Mouse (Mus musculus) layer of hippocampus, adult 11-12 months (tissue): Measurements from ENCODE around the gene Cfap57.

ENCODE experiments used
- DNase-seq: peaks from one replicate; pipeline ENCODE4 v3.0.0; 2022; ENCODE audit warnings: low spot score

The Cfap57 gene

DNA sequence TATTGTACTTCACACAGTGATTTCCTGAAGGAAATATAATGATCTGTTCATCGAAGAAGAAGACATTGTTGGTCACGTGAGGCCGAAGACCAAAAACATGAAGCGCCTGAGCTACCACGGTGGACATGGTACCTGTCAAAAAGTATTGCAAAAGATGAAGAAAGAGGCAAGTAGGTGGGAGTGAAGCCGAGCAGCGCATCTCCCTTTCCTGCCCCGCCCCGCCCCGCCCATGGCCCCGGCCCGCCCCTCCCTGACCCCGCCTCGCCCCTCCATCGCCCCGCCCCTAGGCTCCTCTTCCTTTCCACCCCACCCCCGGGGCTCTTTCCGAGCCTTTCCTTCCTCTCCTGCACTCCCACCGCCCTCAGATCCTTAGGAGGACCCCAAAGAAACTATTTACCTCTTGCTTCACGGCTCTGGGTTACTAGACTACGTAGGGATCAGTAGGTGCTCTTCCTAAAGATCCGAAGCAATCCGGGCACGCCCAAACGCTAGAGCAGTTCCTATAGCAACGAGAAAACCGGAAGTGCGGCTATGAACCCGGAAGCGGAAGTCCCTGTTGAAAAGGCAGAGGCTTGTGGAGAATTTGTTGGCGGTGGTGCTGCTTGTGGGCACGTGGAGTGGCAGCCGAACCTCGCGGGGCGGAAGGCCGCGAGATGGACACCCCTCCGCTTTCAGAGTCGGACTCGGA is at the start of gene Cfap57, which contains the start of gene Ebna1bp2:
Gene Cfap57, minus strand, starts transcription at position 499 of the 688 bp plus-strand sequence.
Gene Ebna1bp2, plus strand, starts transcription at position 521 of the 688 bp plus-strand sequence.
- DNase-seq, result peak; percentile 94

DNA sequence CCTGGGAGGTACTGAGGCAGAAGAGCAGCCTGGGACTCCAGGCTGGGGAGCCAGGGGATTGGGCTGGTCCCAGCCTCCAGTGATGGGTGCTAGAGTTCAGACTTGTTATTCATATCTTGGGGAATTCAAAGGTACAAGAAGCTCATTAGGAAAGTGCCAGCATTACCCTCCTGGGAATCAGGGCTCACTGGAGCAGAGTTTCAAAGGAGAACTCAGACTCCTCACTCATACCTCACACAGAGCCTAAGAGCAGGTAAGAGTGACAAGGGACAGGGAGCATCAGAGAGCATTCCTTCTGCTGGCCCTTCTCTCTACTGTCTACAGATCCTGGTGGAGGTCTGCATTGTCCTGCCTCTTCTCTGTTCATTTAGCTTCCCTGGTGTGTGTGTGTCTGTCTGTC is 38.1 kb upstream of the Cfap57 start, which contains the start of gene Olfr62:
Gene Olfr62, plus strand, starts transcription at position 301 of the 400 bp plus-strand sequence.
- no peak for DNase-seq

DNA sequence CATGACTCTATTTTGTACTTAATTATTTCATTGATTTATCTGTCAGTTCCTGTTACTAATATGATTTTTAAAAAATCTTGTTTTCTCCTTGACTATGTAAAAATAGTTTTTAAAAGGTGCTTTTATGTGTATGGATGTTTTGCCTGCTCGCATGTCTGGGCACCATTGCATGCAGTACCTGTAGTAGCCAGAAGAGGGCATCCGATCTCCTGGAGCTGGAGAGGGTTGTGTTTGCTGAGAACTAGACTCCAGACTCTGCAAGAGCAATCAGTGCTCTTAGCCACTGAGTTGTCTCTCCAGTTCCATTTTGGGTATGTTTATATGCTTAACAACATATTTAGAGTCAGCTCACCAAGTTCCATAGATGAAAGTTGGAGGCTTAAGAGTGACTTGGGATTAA is 24.7 kb upstream of the Cfap57 start:
- DNase-seq, result peak; percentile 70

DNA sequence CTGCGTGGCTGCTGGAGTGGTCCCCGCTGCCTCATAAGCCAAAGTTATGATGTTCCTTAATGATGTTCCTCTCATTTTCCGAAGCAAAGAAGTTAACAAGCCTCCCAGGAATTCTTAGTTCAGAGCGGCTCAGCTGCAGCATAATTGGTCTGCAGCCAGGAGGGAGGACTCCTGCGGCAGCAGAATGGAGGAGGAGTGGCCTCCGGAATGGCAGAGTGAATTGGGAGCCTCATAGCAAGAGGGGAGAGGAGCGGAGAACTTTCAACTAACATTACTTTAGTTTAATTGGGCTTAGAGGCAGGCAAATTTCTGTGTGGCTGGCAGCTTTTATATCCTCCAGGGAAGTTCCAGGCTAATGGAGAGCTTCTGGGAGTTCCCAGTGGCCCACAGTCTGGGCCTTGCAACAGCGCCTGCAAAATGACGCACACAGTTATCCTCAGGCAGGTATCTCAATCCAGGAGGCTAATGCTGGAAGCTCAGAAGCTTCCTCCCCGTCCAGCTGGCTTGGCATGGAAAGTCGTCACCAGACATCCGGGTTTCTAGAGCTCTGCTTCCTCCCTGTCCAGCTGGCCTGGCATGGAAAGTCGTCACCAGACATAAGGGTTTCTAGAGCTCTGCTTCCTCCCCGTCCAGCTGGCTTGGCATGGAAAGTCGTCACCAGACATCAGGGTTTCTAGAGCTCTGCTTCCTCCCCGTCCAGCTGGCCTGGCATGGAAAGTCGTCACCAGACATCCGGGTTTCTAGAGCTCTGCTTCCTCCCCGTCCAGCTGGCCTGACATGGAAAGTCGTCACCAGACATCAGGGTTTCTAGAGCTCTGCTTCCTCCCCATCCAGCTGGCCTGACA is 22.0 kb upstream of the Cfap57 start:
- no peak for DNase-seq

DNA sequence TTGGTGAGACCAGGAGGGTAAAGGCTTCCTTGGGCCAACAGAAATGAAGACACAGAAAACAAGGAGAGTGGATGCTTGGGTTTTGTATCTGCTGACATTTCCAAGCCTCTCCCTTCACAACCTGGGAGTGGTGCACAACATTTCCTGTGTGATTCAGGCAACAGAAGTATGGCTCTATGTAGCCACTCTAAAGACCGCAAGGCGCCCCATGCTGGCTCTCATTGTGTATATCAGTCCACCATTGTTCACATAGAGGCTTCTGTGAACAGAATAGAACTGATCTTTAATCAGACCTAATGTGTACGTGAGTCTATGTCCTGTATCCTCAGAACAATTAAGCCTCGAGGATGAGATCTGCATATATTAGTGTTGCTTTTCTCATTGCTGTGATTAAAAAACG is 9.7 kb upstream of the Cfap57 start:
- no peak for DNase-seq

DNA sequence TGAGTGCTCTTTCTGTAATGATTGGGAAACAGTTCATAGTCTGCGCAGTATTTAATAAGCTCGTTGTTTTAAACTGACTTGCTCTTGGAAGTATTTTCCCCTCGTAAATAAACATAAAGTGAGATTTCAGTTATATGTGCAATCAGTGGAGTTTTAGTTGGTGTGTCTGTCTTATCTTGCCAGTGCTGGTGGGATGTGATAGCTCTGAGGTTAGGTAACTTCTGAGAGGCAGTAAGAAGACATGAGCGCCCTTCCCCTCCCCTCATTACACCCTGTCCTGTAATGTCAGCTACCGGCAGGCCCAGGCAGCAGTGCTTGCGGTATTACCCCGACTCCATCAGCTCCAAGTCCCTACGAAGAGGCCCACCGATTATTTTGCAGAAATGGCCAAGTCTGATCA is 1.2 kb upstream of the Cfap57 start:
- no peak for DNase-seq

DNA sequence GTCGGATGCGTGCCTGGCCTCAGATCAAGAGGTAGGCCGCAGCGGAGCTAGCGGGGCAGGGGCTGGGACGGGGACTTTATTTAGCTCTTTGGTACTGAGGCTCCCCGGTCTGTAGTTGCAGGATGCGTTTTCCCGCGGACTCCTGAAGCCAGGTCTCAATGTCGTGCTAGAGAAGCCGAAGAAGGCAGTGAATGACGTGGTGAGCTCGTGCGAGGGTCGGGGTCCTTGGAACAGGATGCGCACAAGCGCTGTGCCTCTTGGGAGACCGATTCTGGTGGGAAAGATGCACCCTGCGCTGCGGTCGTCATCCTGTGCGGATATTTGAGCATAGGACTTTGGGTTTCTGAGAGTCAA is 367 bp upstream of the Cfap57 start:
- DNase-seq, result no peak

DNA sequence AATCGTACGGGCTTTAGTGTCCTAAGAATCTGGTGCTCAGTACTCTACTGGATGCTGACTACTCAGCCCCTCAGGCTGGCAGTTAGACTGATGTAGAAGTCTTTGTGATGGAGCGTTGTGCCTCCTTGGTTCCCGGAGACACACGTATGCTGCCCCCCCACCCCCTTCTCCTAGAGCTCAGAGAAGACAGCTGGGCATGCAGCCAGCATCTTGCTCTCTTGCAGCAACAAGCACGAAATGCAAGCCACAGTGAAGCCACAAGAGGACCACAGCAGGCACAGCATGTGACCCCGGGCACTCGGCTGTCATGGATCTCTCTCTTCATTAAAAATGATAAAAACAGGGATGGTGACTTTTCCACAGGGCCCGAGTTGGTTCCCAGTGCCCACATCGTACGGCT is 5.2 kb downstream of the Cfap57 start:
- DNase-seq, result no peak

DNA sequence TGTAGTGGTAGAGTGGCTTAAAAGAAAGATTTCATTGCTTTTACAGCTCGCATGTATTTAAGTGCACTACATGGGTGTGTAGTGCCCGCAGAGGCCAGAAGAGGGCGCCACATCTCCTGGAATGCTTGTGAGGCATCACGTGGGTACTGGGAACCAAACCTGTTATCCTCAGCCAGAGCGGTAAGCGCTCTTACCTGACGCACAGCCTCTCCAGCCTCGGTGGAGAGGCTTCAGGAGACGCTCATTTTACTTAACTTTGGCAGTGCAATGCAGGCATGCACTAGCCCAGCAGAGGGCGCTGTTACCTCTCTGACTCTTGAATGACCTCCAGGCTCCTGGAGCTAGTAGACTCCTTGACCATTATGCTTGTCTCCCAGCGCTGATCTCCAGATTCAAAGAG is 8.0 kb downstream of the Cfap57 start:
- peak; percentile 21 for DNase-seq

DNA sequence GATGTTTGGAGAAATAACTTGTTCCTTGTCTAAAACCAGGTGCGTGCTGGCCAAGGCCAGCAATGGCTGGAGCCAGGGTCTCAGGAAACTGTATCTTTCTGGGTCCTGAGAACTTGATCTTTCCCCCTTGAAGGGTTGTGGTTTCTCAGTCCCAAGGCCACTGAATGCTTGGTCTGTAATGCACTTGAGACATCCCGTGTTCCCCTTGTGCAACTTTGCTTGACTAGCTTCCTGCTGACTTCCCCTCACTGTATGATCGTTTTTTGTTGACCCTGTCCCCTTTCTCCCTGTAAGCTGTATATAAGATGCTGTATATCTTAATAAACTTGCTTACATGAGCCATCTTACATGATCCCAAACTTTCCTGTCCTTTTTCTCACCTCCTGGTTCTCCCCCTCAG is 10.7 kb downstream of the Cfap57 start:
- no peak for DNase-seq

DNA sequence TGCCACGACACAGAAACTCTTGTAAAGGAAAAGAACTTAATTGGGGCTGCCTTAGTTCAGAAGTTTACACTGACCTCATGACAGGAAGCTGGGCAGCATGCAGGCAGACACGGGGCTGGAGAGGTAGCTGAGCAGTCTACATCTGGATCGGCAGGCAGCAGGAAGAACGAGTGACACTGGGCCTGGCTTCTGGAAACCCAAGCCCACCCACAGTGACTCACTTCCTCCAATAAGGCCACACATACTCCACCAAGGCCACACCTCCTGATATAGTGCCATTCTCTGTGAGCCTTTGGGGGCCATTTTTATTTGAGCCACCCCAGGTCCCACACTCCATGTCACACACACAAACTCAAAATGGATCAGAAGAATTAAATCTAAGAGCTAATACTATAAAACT is 16.5 kb downstream of the Cfap57 start:
- no peak for DNase-seq

DNA sequence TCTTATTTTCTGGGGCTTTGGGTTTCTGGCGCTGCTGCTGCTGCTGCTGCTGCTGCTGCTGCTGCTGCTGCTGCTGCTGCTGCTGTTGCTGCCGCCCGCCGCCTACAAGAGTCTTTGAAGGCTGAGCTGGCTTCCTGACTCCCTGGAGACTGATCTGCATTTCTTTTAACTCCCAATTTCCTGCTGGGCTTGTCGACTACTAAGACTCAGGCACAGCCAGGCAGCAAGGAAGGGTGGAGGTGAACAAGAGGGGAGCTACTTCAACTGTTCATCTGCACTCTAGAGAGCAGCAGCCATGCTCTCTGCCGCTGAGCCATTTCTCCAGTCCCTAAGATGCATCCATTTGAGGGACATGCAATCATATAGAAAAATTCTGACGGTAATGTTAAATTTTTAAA is 30.8 kb downstream of the Cfap57 start:
- DNase-seq, result no peak

DNA sequence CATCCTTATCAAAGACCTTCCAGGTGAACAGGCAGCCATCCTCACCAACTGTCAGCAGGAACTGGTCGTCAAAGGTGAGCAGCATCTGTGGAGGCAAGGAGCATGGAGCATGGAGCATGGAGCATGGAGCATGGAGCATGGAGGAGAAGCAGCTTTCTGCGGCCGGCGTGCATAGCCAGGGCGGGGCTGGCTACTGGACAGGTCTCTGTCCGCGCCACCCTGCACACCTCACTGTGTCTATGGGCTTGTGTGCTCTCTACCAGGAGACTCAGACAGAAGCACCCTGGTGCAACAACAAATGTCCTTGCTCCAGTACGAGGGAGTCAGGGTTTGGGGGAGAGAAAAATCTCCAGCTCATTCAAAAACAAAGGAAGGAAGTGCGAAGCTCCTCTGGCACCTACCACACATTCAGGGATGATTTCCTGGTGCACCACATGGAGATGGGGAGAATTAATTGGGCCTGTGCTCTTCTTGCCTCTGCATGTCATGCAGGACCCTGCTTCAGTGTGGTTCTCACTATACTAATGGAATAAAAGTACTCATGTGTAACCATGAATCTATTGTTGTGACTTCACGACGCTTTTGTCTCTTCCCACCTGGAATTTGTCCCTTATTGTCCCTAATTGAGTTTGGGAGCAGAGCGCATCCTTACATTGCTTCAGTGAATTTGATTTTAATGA is 31.4 kb downstream of the Cfap57 start:
- DNase-seq, result no peak

DNA sequence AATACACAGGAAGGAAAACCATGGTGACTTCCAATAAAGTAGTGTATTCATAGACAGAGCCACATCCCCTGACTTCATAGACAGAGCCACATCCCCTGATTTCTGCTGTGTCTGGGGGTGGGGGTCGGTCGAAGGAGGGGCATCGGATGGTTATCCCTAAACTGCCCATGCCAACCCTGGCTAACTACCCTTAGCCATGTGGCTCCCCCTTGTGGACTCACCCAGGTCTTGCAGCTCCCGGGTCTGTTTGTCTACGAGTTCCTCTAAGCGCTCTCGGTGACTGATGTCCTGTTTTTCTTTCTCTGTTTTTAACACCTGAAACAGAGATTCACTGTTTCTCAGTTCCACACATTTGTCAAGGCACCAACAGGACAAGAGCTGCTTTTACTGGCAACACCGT is 37.9 kb downstream of the Cfap57 start:
- DNase-seq, result no peak

DNA sequence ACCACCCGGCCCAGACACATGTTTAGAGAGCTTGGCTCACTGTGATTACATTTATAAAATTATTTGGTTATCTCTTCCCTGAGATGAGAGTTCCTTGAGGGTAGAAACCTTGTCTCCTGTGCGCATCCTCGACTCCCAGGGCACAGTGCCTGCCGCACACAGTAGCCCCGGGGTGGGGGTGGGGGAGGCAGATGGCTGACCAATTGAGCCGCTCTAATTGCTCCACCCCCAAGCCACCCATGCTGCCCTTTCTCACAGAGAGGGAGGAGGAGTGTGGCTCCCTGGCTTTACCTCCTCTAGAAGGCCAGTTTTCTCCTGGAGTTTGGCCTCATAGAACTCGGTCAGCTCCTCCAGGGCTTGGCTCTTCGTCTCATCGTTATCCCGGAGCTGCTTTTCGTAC is 39.1 kb downstream of the Cfap57 start:
- DNase-seq, result no peak

DNA sequence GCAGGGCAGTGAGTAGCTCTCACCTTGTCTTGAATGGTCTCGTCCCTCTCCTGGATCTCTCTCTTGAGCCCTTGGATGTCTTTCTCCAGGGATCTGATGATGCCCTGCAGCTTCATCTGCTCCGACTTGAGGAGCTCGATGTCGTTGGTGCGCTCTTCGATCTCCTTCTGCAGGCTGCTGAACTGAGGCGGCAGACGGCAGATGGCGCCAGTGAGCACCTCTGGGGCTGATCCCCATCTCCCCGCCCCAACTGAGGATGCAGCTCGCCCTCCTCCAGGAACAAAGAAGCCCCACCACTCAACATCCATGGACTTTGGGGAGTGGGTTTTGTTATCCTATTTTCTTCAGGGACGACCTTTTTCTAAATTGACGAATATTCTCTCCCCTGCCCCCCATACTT is 41.3 kb downstream of the Cfap57 start:
- DNase-seq, result peak; percentile 49

DNA sequence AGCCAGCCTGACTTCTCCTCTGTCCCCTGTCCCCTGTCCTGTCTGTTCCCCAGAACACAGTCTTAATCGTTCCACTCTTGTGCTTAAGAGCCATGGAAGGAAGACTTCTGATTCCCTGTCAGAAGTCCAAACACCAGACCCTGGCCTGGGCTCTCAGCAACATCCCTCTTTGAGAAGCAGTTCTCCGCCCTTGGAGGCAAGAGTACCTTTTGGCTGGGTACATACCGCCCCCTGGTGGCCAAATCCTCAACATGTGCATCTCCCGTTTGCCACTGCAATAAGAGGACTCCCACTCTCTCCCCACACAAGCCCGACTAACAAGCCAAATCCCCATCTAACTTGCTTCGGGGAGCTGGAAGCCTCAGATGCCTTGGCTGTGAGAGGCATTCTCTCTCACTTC is 44.5 kb downstream of the Cfap57 start:
- DNase-seq, result peak; percentile 91

DNA sequence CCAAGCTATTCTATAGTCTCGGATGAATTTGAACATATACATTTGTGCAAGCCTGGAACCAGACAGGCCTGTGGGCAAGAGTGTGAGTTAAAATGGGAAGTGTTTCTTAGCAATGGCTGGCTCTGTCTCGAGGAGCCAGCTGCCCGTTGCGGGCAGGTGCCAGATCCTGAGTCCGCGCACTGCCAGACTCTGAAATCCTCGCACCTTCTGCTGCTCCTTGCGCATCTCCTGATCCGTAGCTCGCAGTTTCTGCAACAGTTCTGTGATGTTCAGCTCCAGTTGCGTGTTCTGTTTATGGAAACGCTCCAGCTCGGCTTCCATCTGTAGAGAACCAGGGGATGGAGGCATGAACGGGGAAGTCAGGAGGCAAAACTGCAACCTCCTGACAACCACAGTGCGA is 49.1 kb downstream of the Cfap57 start:
- DNase-seq, result peak; percentile 53

DNA sequence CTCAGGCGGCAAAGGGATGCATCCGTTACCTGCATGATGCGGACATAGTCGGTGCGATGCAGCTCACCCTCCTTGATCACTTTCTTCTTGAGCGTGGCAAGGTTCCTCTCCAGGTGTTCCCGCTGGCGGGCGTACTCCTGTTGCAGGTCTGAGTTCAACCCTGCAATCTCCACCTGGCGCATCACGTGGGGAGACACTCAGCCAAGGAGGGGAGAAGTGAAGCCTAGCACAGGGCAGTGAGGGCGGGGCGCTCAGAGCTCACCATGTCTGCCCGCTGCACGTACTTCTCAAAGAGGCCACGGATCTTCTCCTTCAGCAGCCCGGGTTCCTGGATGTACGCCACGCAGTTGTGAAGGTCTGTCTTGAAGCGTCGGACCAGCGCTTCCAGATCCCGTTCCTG is 51.3 kb downstream of the Cfap57 start:
- DNase-seq, result no peak

DNA sequence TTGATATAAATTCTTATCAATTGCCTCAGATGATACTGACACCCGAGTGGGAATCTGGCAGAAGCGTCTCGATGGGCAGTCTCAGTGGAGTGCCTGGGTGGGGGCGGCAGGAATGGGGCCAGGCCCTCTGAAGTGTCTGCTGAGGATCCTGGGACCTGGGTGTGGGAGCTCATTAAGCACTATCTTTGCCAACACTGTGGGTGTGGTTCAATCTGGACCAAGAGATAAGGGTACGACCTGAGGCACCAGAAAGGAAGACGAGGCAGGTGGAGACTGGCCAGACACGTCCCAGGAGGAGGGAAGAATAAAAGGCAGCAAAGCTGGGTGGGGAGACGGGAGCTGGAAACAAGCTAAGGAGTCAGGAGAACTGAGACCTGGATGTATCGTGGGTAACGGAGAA is 51.9 kb downstream of the Cfap57 start:
- no peak for DNase-seq

DNA sequence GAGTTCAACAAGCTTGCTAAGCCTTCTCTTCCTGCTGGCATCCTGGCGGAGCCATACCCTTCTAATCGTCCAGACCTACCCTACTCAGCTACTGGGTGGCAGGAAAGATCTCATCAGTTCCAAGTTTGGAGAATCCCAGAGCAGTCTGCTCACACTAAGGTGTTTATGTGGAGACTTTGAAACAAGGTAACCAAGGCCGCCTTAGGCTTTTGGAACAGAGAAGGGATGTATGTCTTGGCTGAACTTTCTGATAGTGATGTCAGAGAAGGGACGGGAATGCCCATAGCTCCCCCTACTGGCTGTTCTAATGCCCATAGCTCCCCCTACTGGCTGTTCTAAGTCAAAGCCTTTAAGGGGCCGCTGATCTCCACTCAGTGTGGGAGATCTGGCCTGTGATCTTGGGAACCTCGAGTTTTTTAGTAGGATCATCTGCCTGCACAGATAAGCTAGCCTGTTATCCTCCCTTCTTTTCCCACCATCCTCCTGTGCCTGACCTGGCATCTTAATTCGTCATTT is 54.4 kb downstream of the Cfap57 start:
- DNase-seq, result peak; percentile 60

DNA sequence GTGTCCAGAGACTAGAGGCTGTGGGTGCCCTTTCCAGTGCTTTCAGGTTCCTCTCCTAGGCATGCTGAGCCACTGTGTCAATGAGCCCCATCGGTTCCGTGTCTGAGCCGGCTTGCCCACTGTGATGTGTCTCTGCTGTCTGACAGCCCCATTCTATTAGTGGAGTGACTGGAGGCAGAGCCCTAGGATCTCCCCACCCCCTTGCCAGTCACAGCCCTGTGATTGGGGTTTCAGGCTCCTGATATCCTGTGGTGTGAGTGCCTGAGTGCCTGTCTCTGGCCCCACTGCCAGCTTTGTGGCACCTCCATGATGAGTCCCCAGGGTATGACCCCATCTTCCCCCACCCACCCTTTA is 55.7 kb downstream of the Cfap57 start:
- DNase-seq, result no peak
